Mouse (Mus musculus) midbrain, embryonic 15.5 days (tissue): ENCODE results near the gene Krtap4-9. TPM values are rescaled to one million over a fixed set of nuclear protein-coding genes. Genes with fewer than 3 reads are reported as not detected.

Experiments used
- polyA plus RNA-seq: library from polyadenylated mRNA; unstranded; fragments of >200 nt; fragmentation: Nextera tagmentation; extraction: Ambion mirVana; gene quantifications from 2 replicates; pipeline ENCODE4 v1.2.1, GENCODE M21; 2015

Krtap4-9 gene
- polyA plus RNA-seq, 1 experiment from 2014 or later, result not detected

Other genes starting within 250 kb of the Krtap4-9 start
- not detected in 2 replicates for gene Krt40, start 242.0 kb upstream of the Krtap4-9 start, polyA plus RNA-seq
- gene Krtap3-3, start 234.3 kb upstream of the Krtap4-9 start, polyA plus RNA-seq, result not detected in 2 replicates
- not detected in 2 replicates for gene Krtap3-2, start 228.3 kb upstream of the Krtap4-9 start, polyA plus RNA-seq
- not detected in 2 replicates for gene Gm11939, start 225.7 kb upstream of the Krtap4-9 start, polyA plus RNA-seq
- gene Krtap3-1, start 218.6 kb upstream of the Krtap4-9 start, polyA plus RNA-seq, result not detected in 2 replicates
- gene Krtap1-5, start 204.2 kb upstream of the Krtap4-9 start, polyA plus RNA-seq, result not detected in 2 replicates
- not detected in 2 replicates for gene Krtap1-4, start 201.5 kb upstream of the Krtap4-9 start, polyA plus RNA-seq
- gene Krtap1-3, start 193.9 kb upstream of the Krtap4-9 start, polyA plus RNA-seq, result not detected in 2 replicates
- gene Krtap9-3, start 187.1 kb upstream of the Krtap4-9 start, polyA plus RNA-seq, result not detected in 2 replicates
- not detected in 2 replicates for gene Gm11938, start 181.9 kb upstream of the Krtap4-9 start, polyA plus RNA-seq
- gene Gm11937, start 175.0 kb upstream of the Krtap4-9 start, polyA plus RNA-seq, result not detected in 2 replicates
- not detected in 2 replicates for gene Krtap2-4, start 170.4 kb upstream of the Krtap4-9 start, polyA plus RNA-seq
- not detected in 2 replicates for gene Gm11562, start 164.8 kb upstream of the Krtap4-9 start, polyA plus RNA-seq
- gene Krtap4-1, start 157.0 kb upstream of the Krtap4-9 start, polyA plus RNA-seq, result not detected in 2 replicates
- gene Krtap4-2, start 150.1 kb upstream of the Krtap4-9 start, polyA plus RNA-seq, result not detected in 2 replicates
- not detected in 2 replicates for gene Krtap4-7, start 141.1 kb upstream of the Krtap4-9 start, polyA plus RNA-seq
- not detected in 2 replicates for gene Gm11555, start 135.0 kb upstream of the Krtap4-9 start, polyA plus RNA-seq
- gene Gm11563, start 126.2 kb upstream of the Krtap4-9 start, polyA plus RNA-seq, result not detected in 2 replicates
- not detected in 2 replicates for gene Krtap4-6, start 119.2 kb upstream of the Krtap4-9 start, polyA plus RNA-seq
- not detected in 2 replicates for gene Gm14190, start 94.5 kb upstream of the Krtap4-9 start, polyA plus RNA-seq
- not detected in 2 replicates for gene Gm14180, start 50.9 kb upstream of the Krtap4-9 start, polyA plus RNA-seq
- not detected in 2 replicates for gene Gm11595, start 12.3 kb upstream of the Krtap4-9 start, polyA plus RNA-seq
- gene Krtap4-8, start 4.5 kb upstream of the Krtap4-9 start, polyA plus RNA-seq, result not detected in 2 replicates
- gene Gm11596, start 8.3 kb downstream of the Krtap4-9 start, polyA plus RNA-seq, result not detected in 2 replicates
- gene Gm11569, start 13.7 kb downstream of the Krtap4-9 start, polyA plus RNA-seq, result not detected in 2 replicates
- gene Gm11554, start 19.2 kb downstream of the Krtap4-9 start, polyA plus RNA-seq, result not detected in 2 replicates
- not detected in 2 replicates for gene Krtap4-13, start 24.7 kb downstream of the Krtap4-9 start, polyA plus RNA-seq
- not detected in 2 replicates for gene Gm11564, start 30.5 kb downstream of the Krtap4-9 start, polyA plus RNA-seq
- not detected in 2 replicates for gene 2300003K06Rik, start 52.9 kb downstream of the Krtap4-9 start, polyA plus RNA-seq
- gene Krtap4-16, start 66.4 kb downstream of the Krtap4-9 start, polyA plus RNA-seq, result not detected in 2 replicates
- gene Gm11568, start 72.7 kb downstream of the Krtap4-9 start, polyA plus RNA-seq, result not detected in 2 replicates
- gene Gm11559, start 79.3 kb downstream of the Krtap4-9 start, polyA plus RNA-seq, result not detected in 2 replicates
- gene Krtap9-1, start 88.2 kb downstream of the Krtap4-9 start, polyA plus RNA-seq, result not detected in 2 replicates
- not detected in 2 replicates for gene Gm11567, start 94.0 kb downstream of the Krtap4-9 start, polyA plus RNA-seq
- not detected in 2 replicates for gene Krtap31-1, start 122.7 kb downstream of the Krtap4-9 start, polyA plus RNA-seq
- gene Gm11565, start 129.6 kb downstream of the Krtap4-9 start, polyA plus RNA-seq, result not detected in 2 replicates
- not detected in 2 replicates for gene Krtap31-2, start 151.1 kb downstream of the Krtap4-9 start, polyA plus RNA-seq
- not detected in 2 replicates for gene Krtap9-5, start 163.3 kb downstream of the Krtap4-9 start, polyA plus RNA-seq
- gene Krtap29-1, start 193.9 kb downstream of the Krtap4-9 start, polyA plus RNA-seq, result not detected in 2 replicates
- gene Krtap16-1, start 201.4 kb downstream of the Krtap4-9 start, polyA plus RNA-seq, result not detected in 2 replicates
- gene Krtap17-1, start 208.8 kb downstream of the Krtap4-9 start, polyA plus RNA-seq, result 1.1 and 1.3 TPM in 2 replicates
- gene Krt33a, start 231.0 kb downstream of the Krtap4-9 start, polyA plus RNA-seq, result not detected in 2 replicates
- gene Krt33b, start 244.7 kb downstream of the Krtap4-9 start, polyA plus RNA-seq, result not detected in 2 replicates